Mouse (Mus musculus) forebrain, embryonic 12.5 days (tissue): ENCODE measurements at regions not wholly inside any gene's neighbourhood (a gene's known extent, or its start where the extent isn't known, plus 50 kb on each side); places are given as distances from the start of the nearest gene placed in this dataset.
"Not testable (repeated sequence)": the region's sequence is repeated elsewhere in the genome, so short reads cannot be mapped to it uniquely, and the experiment has no call there.

Experiments
- ATAC-seq: fragments of 200-750 bp; cut with Nextera tagmentation; 2 replicates; pipeline ENCODE4 v1.8.0; 2017; ENCODE audit warnings: moderate TSS enrichment; ENCODE audit not compliant: low FRiP score
- H3K27ac ChIP-seq: fragments of 300-500 bp; sonication (generic); 2 replicates; pipeline ENCODE4 v1.5.1; 2016; ENCODE audit warnings: mild to moderate bottlenecking
- H3K27me3 ChIP-seq: fragments of 300-500 bp; sonication (generic); 2 replicates; pipeline ENCODE4 v1.6.1; 2016; ENCODE audit warnings: mild to moderate bottlenecking
- H3K36me3 ChIP-seq: fragments of 300-500 bp; sonication (generic); replicated peaks from 2 replicates; pipeline ENCODE4 v1.6.1; 2016; ENCODE audit warnings: mild to moderate bottlenecking
- H3K4me1 ChIP-seq: fragments of 300-500 bp; sonication (generic); 2 replicates; pipeline ENCODE4 v1.6.1; 2016
- H3K4me2 ChIP-seq: fragments of 300-500 bp; sonication (generic); 2 replicates; pipeline ENCODE4 v1.6.1; 2016; ENCODE audit warnings: mild to moderate bottlenecking, moderate library complexity
- H3K4me3 ChIP-seq: fragments of 300-500 bp; sonication (generic); replicated peaks from 2 replicates; pipeline ENCODE4 v1.5.1; 2016; ENCODE audit warnings: mild to moderate bottlenecking
- H3K9ac ChIP-seq: fragments of 300-500 bp; sonication (generic); 2 replicates; pipeline ENCODE4 v1.6.1; 2016; ENCODE audit warnings: mild to moderate bottlenecking
- H3K9me3 ChIP-seq: fragments of 300-500 bp; sonication (generic); 2 replicates; pipeline ENCODE4 v1.6.1; 2016
- WGBS: fragments of 180-500 bp; shearing (Covaris S2); methylation state at CpG from one replicate; pipeline ENCODE4 v1.1.7; 2016; 5-methylcytosine and 5-hydroxymethylcytosine counted together

DNA sequence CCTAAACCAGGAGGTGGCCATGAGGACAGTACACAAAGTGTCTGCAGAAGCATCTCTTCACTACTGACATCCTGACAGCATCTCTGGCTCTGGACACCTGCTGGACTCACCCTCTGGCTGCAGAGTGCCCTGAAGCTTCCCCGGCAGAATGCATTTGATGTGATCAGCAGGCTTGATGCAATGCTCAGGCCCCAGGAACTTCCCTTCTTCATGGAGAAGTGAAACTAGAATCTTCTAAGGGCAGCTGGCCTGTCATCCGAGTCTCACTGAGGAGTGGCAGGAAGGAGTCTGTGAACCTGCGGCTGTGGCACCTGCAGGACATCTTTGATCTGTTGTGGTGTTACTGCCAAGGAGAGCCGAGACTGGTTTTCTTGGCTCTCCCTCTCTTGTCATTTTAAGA lies 116.2 kb downstream of the Nucb2 start:
- no peaks in the 10 kb centered on the region for H3K36me3 ChIP-seq
- no peak overlapping the region for H3K9ac ChIP-seq
- H3K4me1 ChIP-seq = no peaks in the 10 kb centered on the region
- no peaks in the 10 kb centered on the region for H3K9me3 ChIP-seq
- no peaks in the 10 kb centered on the region for H3K27me3 ChIP-seq
- H3K27ac ChIP-seq = no peak overlapping the region
- H3K4me2 ChIP-seq = no peak overlapping the region
- H3K4me3 ChIP-seq = no peak overlapping the region
- ATAC-seq = no peak
- WGBS = 81% methylated on average over 4 of the region's 4 CpGs

DNA sequence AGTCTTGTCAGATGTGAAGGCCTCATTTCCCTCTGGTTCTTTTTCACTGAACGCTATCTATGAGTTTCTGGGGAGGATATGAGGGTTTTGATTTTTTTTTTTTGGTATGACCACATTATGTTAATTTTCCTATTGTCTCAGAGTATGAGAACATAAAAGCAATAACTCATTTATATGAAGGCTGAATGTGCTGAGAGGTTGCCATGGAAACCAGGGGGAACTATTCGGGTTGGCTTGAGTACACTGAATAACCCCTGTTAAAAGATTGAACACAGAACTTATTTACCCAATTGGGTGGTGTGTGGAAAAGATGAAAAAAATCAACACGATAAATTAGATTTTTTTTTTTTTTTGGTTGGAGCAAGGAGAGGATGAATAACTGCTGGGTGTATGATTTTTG lies 129.0 kb downstream of the Nucb2 start:
- no peak for ATAC-seq
- Histone ChIP-seq H3K27me3 (no peaks in the 10 kb centered on the region), H3K27ac (no peak overlapping the region), H3K4me1 (no peaks in the 10 kb centered on the region), H3K4me2 (no peak overlapping the region), H3K9ac (no peak overlapping the region), H3K9me3 (no peaks in the 10 kb centered on the region), H3K4me3 (no peak overlapping the region), H3K36me3 (no peaks in the 10 kb centered on the region)
- 57% methylated on average over 3 of the region's 3 CpGs for WGBS

DNA sequence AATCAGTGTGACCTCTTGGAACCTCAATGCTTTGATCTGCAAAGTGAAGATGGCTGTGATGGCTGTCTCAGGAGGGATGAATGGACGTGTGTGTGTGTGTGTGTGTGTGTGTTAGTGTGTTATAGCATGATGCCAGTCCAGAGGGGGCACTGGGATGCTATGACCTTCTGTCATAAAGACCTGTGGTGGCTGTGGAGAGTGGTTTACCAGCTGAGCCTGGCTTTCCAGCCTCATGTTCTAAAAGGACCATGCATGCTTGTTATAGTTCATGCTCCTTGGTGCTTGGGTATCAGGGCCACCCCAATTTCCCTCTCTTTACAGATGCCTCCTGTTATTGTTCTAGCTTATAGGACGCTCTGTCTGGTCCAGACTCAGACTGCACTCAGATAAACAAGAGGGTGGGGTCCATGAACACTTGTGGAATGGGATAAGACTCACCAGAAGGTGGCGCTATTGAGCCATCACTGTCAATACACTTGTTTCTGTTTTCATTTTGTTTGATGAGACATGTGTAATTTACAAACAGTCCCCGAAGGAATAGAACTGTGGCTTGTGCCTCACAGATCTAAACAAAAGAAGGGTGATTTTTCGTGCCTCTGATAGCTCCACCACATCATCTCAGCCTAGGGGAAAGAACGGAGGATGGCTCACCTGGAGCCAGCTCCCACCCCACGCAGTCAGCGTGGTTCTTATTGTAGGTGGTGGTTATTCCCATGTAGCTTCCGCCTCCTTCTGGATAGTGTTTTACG lies 140.9 kb downstream of the Nucb2 start:
- Histone ChIP-seq H3K4me3 (no peak overlapping the region), H3K9ac (no peak overlapping the region), H3K4me1 (no peaks in the 10 kb centered on the region; the same call in 1 of the 2 replicates), H3K36me3 (no peaks in the 10 kb centered on the region), H3K27ac (no peak overlapping the region), H3K4me2 (no peak overlapping the region), H3K27me3 (no peaks in the 10 kb centered on the region), H3K9me3 (no peaks in the 10 kb centered on the region)
- 55% methylated on average over 10 of the region's 10 CpGs for WGBS
- ATAC-seq = no peak

DNA sequence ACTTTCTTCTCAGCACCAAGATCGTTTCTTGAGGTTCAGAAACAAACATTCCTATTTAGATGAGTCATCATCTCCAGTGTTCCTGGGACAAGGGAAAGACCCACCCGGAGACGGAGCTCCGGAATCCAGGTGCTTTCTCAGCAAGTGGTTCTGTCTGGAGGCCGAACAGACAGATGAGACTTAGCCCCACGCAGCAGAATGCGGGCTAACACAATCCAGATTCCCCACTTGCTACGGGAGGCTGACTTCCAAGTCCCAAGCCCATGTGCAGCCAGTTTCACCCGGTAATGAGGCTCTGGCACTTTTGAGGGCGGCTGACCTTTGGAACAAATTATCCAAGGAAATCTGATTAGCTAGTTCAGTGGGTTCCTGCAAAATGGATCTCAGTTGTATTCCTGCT lies 150.3 kb downstream of the Nucb2 start:
- no peaks in the 10 kb centered on the region for H3K4me1 ChIP-seq
- 36% methylated on average over 10 of the region's 10 CpGs for WGBS
- H3K4me2 ChIP-seq = no peak overlapping the region
- no peak for ATAC-seq
- peaks cover 8% of the 10 kb centered on the region; the same call in 1 of the 2 replicates for H3K27me3 ChIP-seq
- H3K9ac ChIP-seq = no peak overlapping the region
- H3K36me3 ChIP-seq = no peaks in the 10 kb centered on the region
- no peaks in the 10 kb centered on the region for H3K9me3 ChIP-seq
- no peak overlapping the region for H3K4me3 ChIP-seq
- no peak overlapping the region for H3K27ac ChIP-seq

DNA sequence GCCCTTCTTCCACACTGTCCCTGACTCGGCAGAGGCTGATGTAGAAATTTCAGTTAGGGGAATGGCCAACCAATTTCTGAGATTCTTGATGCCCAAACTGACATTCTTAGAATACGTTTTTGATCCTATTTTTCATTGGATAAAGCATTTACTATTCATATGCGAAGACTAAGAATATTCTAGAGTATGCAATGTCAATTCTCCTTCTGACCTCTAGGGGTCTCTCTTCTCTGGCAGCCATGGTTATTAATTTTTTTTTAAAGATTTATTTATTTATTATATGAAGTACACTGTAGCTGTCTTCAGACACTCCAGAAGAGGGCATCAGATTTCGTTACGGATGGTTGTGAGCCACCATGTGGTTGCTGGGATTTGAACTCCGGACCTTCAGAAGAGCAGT lies 152.9 kb downstream of the Nucb2 start:
- not testable (repeated sequence) for H3K9ac ChIP-seq, H3K27me3 ChIP-seq, H3K4me3 ChIP-seq, H3K4me2 ChIP-seq, H3K36me3 ChIP-seq, H3K9me3 ChIP-seq, ATAC-seq, H3K27ac ChIP-seq, H3K4me1 ChIP-seq
- 92% methylated on average over 6 of the region's 6 CpGs for WGBS

DNA sequence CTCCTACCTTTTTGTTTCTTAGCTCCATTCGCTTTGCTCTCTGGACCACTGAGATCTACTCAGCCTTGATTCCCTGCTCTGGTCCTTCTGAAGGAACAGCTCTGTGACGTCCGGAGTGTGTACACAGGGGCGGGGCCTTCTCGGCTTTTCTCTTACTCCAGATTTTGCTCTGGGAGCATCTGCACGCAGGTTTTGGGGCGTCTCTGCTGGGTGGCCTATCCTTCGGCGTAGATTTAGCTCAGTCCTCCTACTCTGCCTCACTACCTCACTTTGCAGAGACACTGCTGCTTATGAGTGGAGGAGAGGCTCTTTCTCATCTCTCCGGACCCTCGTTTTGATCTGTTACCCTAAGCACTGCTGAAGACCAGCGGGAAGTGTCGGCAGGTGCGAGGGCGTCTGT lies 161.4 kb downstream of the Nucb2 start:
- Histone ChIP-seq H3K4me2 (no peak overlapping the region), H3K27ac (no peak overlapping the region), H3K9me3 (0 out of 2 replicates have a peak, but pooled peaks cover 3% of the 10 kb centered on the region), H3K4me3 (no peak overlapping the region), H3K36me3 (no peaks in the 10 kb centered on the region), H3K4me1 (no peaks in the 10 kb centered on the region), H3K9ac (no peak overlapping the region), H3K27me3 (no peaks in the 10 kb centered on the region)
- ATAC-seq = no peak
- 84% methylated on average over 15 of the region's 15 CpGs for WGBS

DNA sequence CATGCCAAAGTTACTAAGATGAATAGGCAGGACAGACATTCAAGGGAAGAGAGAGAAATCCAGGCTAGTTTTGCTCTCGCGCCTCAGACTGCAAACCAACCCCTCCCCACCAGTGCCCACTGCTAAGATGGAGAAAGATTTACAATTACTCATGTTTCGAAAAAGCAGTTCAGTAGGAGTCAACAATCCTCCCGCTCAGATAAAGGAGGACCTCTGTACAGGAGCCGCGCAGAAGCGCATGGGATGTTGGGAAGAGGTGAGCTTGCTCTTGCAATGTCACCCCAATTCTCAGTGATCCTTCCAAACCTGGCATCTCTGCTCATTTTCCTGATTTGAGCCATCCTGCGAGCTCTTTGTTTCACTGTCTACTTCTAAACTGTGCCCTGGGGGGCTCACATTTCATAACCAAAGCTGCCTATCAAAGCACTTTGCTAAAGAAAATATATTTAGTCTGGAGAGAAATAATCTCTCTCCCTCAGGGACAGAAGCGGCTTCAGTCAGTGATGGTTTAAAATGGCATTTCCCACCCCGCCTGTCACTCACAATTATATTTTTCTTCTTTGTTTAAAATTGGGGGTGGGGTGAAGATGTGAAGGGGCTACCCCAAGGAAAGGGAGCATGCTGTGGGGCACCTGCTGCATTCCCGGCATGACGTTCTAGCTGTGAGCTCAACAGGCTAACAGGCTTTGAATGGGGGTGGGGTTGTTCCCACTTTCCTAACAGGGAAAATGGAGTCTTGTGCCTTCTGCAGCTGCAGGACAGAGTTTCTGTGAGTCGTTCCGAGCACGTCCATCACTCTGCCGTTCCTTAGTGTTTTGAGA lies 170.2 kb downstream of the Nucb2 start:
- no peaks in the 10 kb centered on the region for H3K9me3 ChIP-seq
- no peaks in the 10 kb centered on the region for H3K36me3 ChIP-seq
- no peak overlapping the region for H3K4me2 ChIP-seq
- no peaks in the 10 kb centered on the region for H3K27me3 ChIP-seq
- no peak overlapping the region for H3K9ac ChIP-seq
- H3K4me1 ChIP-seq = no peaks in the 10 kb centered on the region
- H3K27ac ChIP-seq = no peak overlapping the region
- 71% methylated on average over 16 of the region's 16 CpGs for WGBS
- no peak for ATAC-seq
- no peak overlapping the region for H3K4me3 ChIP-seq

DNA sequence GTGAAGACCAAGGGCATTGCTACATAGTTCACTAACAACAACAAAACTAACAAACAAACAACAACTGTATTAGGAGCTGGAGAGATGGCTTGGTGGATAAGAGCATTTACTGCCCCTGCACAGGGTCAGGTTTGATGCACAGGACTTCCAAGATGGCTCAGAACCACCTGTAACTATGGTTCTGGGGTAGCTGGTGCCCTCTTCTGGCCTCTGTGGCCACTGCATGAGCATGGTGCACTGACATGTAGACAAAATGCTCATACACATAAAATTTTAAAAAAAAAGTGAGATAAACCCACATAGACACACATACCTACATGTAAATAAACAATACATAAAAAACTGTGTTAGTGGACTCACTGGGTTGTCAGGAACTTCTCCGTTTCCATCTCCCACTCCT lies 172.5 kb downstream of the Nucb2 start:
- Histone ChIP-seq H3K9me3 (no peaks in the 10 kb centered on the region), H3K27me3 (no peaks in the 10 kb centered on the region), H3K9ac (no peak overlapping the region), H3K4me2 (no peak overlapping the region), H3K36me3 (no peaks in the 10 kb centered on the region), H3K27ac (no peak overlapping the region), H3K4me3 (no peak overlapping the region), H3K4me1 (no peaks in the 10 kb centered on the region)
- WGBS = 75% methylated on average over 1 of the region's 1 CpGs
- ATAC-seq = no peak

DNA sequence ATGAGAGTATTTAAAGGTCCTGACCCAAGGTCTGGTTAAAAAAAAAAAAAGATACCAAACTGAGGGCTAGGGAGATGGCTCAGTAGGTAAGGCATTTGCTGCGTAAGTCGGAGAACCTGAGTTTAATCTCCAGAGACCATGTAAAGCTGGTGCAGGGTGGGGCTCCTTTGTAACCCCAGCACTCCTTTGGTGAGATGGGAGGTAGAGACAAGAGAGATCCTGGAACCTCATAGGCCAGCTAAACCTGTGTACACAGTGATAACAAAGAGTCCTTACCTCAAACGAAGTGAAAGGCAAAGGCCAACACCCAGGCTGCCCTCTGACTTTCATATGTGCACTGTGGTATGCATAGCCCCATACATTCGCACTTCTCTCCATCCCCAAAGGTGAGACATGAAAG lies 175.0 kb downstream of the Nucb2 start:
- H3K36me3 ChIP-seq = no peaks in the 10 kb centered on the region
- no peaks in the 10 kb centered on the region for H3K4me1 ChIP-seq
- no peak overlapping the region for H3K27ac ChIP-seq
- no peaks in the 10 kb centered on the region for H3K9me3 ChIP-seq
- no peak overlapping the region for H3K4me2 ChIP-seq
- H3K27me3 ChIP-seq = no peaks in the 10 kb centered on the region
- no peak overlapping the region for H3K4me3 ChIP-seq
- 84% methylated on average over 4 of the region's 4 CpGs for WGBS
- H3K9ac ChIP-seq = no peak overlapping the region
- ATAC-seq = no peak

DNA sequence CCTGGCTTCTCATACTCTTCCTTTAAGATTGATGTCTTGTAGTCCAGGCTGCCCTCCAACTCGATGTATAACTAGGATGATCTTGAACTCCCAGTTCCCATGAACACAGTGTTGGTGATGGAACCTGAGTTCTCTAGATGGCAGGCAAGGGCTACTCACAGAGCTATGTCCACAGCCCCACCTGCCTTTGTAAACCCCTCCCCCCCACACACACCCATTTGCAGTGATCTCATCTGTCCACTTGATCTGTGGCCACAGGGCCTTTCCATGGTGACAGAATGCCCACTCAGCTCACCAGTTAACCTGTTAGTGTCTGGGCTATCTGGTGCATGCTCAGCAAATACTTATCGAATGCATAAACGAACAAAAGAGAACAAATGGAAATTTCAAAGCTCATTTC lies 176.4 kb downstream of the Nucb2 start:
- ATAC-seq = no peak
- Histone ChIP-seq H3K4me3 (no peak overlapping the region), H3K4me2 (no peak overlapping the region), H3K27me3 (no peaks in the 10 kb centered on the region), H3K9me3 (no peaks in the 10 kb centered on the region), H3K27ac (no peak overlapping the region), H3K36me3 (no peaks in the 10 kb centered on the region), H3K4me1 (no peaks in the 10 kb centered on the region), H3K9ac (no peak overlapping the region)
- 84% methylated on average over 3 of the region's 3 CpGs for WGBS

DNA sequence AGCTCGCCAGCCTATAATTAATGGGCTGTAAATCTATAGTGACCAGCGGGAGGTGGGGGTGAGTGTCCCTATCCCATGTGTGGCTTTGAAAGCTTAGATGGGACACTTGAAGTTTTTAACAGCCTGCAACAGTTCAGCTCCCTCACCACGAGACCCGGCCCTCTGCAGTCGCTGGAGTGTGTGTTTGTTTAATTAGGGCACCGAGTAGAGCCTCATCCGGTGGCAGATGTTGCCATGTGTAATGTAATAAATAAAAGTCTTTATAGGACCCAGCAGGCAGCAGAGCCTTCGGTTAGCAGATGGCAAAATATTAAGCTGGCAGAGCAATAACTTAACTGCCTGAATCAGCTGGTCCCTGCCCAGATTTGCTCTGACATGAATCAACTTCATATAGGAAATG lies 177.1 kb downstream of the Nucb2 start:
- Histone ChIP-seq H3K4me1 (no peaks in the 10 kb centered on the region), H3K4me3 (no peak overlapping the region), H3K27ac (no peak overlapping the region), H3K9me3 (no peaks in the 10 kb centered on the region), H3K27me3 (no peaks in the 10 kb centered on the region), H3K4me2 (no peak overlapping the region), H3K9ac (no peak overlapping the region), H3K36me3 (no peaks in the 10 kb centered on the region)
- WGBS = 50% methylated on average over 8 of the region's 8 CpGs
- ATAC-seq = 0 out of 2 replicates have a peak, but pooled peaks have one; percentile 9

DNA sequence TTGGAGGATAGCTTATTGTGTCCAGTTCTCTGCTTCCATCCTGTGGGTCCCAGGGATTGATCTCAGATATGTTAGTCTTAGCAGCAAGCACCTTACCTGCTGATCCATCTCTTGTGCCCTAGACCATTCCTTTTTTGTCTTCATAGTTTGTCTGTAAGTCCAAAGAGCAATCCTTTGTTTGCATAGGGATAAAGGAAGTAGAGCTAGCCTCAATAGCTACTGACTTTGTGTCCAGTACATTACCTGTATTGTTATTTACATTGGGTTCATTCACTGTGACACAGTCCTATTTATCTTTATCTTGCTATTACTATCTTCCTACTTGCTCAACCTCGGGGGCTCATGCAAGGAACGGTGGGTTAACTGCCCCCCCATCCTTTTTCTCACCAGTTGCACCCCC lies 196.2 kb downstream of the Nucb2 start:
- Histone ChIP-seq H3K27ac (no peak overlapping the region), H3K9me3 (no peaks in the 10 kb centered on the region), H3K4me2 (no peak overlapping the region), H3K4me1 (no peaks in the 10 kb centered on the region), H3K27me3 (0 out of 2 replicates have a peak, but pooled peaks cover 3% of the 10 kb centered on the region), H3K36me3 (no peaks in the 10 kb centered on the region), H3K9ac (no peak overlapping the region), H3K4me3 (no peak overlapping the region)
- WGBS = 85% methylated on average over 2 of the region's 2 CpGs
- ATAC-seq = no peak
